Mouse (Mus musculus): ENCODE data around the gene Tiparp. TPM values are rescaled to one million over a fixed set of nuclear protein-coding genes. Genes with fewer than 3 reads are reported as not detected.
A peak's percentile ranks its signal among the peaks of the same experiment; 100 is the strongest.

Tiparp gene
- polyA plus RNA-seq, 1 experiment, result not detected

GRCm38 (mm10) chr3:65494291-65494763 is 33.9 kb upstream of the Tiparp start:
- H3K4me3 ChIP-seq (ENCODE audit: insufficient read depth, low read depth, low read length), result no peak overlapping the region
- TF ChIP-seq CTCF (IDR thresholded peaks at IDR 0.05; ENCODE audit: insufficient read depth, low read depth, low read length) (no peak), POLR2A (IDR thresholded peaks at IDR 0.05; ENCODE audit: insufficient read depth, low read depth, low read length) (no peak)
- WGBS, result 25% methylated on average over 9 of the region's 9 CpGs
- peaks cover 4% of the 10 kb centered on the region for H3K4me1 ChIP-seq (ENCODE audit: control insufficient read depth, insufficient read depth, low read length)
- peak overlapping the region; percentile 4; the same call in 1 of the 2 replicates for H3K27ac ChIP-seq (ENCODE audit: insufficient read depth, low read depth, low read length)

GRCm38 (mm10) chr3:65507766-65508165 is 20.4 kb upstream of the Tiparp start:
- no peak overlapping the region for H3K27ac ChIP-seq (ENCODE audit: insufficient read depth, low read depth, low read length)
- no peak for TF ChIP-seq CTCF (IDR thresholded peaks at IDR 0.05; ENCODE audit: insufficient read depth, low read depth, low read length)
- no peak overlapping the region for H3K4me3 ChIP-seq (ENCODE audit: insufficient read depth, low read depth, low read length)
- H3K4me1 ChIP-seq (ENCODE audit: control insufficient read depth, insufficient read depth, low read length), result no peaks in the 10 kb centered on the region
- WGBS, result 88% methylated on average over 2 of the region's 2 CpGs

- no peak for TF ChIP-seq POLR2A (IDR thresholded peaks at IDR 0.05; ENCODE audit: insufficient read depth, low read depth, low read length)
- TF ChIP-seq CTCF (IDR thresholded peaks at IDR 0.05; ENCODE audit: insufficient read depth, low read depth, low read length), result no peak
- WGBS, result 80% methylated on average over 2 of the region's 2 CpGs
- Histone ChIP-seq H3K4me3 (ENCODE audit: insufficient read depth, low read depth, low read length) (no peak overlapping the region), H3K27ac (ENCODE audit: insufficient read depth, low read depth, low read length) (no peak overlapping the region), H3K4me1 (ENCODE audit: control insufficient read depth, insufficient read depth, low read length) (no peaks in the 10 kb centered on the region)
These were observed 17.6 kb upstream of the Tiparp start for GRCm38 (mm10) chr3:65510588-65510987.

- no peak overlapping the region for H3K4me3 ChIP-seq (ENCODE audit: insufficient read depth, low read depth, low read length)
- WGBS, result 71% methylated on average over 2 of the region's 2 CpGs
- no peak overlapping the region for H3K27ac ChIP-seq (ENCODE audit: insufficient read depth, low read depth, low read length)
- peaks cover 3% of the 10 kb centered on the region; the same call in 1 of the 2 replicates for H3K4me1 ChIP-seq (ENCODE audit: control insufficient read depth, insufficient read depth, low read length)
- TF ChIP-seq CTCF (IDR thresholded peaks at IDR 0.05; ENCODE audit: insufficient read depth, low read depth, low read length) (no peak), POLR2A (IDR thresholded peaks at IDR 0.05; ENCODE audit: insufficient read depth, low read depth, low read length) (no peak)
These were observed 12.5 kb upstream of the Tiparp start for GRCm38 (mm10) chr3:65515751-65516150.

GRCm38 (mm10) chr3:65516526-65516925 is 11.7 kb upstream of the Tiparp start:
- Histone ChIP-seq H3K4me1 (ENCODE audit: control insufficient read depth, insufficient read depth, low read length) (peaks cover 3% of the 10 kb centered on the region; the same call in 1 of the 2 replicates), H3K4me3 (ENCODE audit: insufficient read depth, low read depth, low read length) (no peak overlapping the region), H3K27ac (ENCODE audit: insufficient read depth, low read depth, low read length) (no peak overlapping the region)
- TF ChIP-seq CTCF (IDR thresholded peaks at IDR 0.05; ENCODE audit: insufficient read depth, low read depth, low read length), result no peak
- TF ChIP-seq POLR2A (IDR thresholded peaks at IDR 0.05; ENCODE audit: insufficient read depth, low read depth, low read length), result no peak
- 81% methylated on average over 1 of the region's 1 CpGs for WGBS

- no peak for TF ChIP-seq POLR2A (IDR thresholded peaks at IDR 0.05; ENCODE audit: insufficient read depth, low read depth, low read length)
- no peak for TF ChIP-seq CTCF (IDR thresholded peaks at IDR 0.05; ENCODE audit: insufficient read depth, low read depth, low read length)
These were observed 11.1 kb upstream of the Tiparp start for GRCm38 (mm10) chr3:65517141-65517540.

GRCm38 (mm10) chr3:65517747-65518527 is 10.3 kb upstream of the Tiparp start:
- TF ChIP-seq POLR2A (IDR thresholded peaks at IDR 0.05; ENCODE audit: insufficient read depth, low read depth, low read length) (no peak), CTCF (IDR thresholded peaks at IDR 0.05; ENCODE audit: insufficient read depth, low read depth, low read length) (no peak)
- peaks cover 3% of the 10 kb centered on the region; the same call in 1 of the 2 replicates for H3K4me1 ChIP-seq (ENCODE audit: control insufficient read depth, insufficient read depth, low read length)
- H3K27ac ChIP-seq (ENCODE audit: insufficient read depth, low read depth, low read length), result no peak overlapping the region
- H3K4me3 ChIP-seq (ENCODE audit: insufficient read depth, low read depth, low read length), result no peak overlapping the region
- WGBS, result 51% methylated on average over 13 of the region's 13 CpGs

More at GRCm38 (mm10) chr3:65517141-65517540, 11.1 kb upstream of the Tiparp start:
- Histone ChIP-seq H3K4me1 (ENCODE audit: control insufficient read depth, insufficient read depth, low read length) (peaks cover 3% of the 10 kb centered on the region; the same call in 1 of the 2 replicates), H3K4me3 (ENCODE audit: insufficient read depth, low read depth, low read length) (no peak overlapping the region), H3K27ac (ENCODE audit: insufficient read depth, low read depth, low read length) (no peak overlapping the region)
- WGBS, result 47% methylated on average over 9 of the region's 9 CpGs

- WGBS, result 95% methylated on average over 1 of the region's 1 CpGs
- no peak overlapping the region for H3K4me3 ChIP-seq (ENCODE audit: insufficient read depth, low read depth, low read length)
- H3K4me1 ChIP-seq (ENCODE audit: control insufficient read depth, insufficient read depth, low read length), result peaks cover 3% of the 10 kb centered on the region; the same call in 1 of the 2 replicates
- no peak for TF ChIP-seq POLR2A (IDR thresholded peaks at IDR 0.05; ENCODE audit: insufficient read depth, low read depth, low read length)
- TF ChIP-seq CTCF (IDR thresholded peaks at IDR 0.05; ENCODE audit: insufficient read depth, low read depth, low read length), result no peak
- H3K27ac ChIP-seq (ENCODE audit: insufficient read depth, low read depth, low read length), result no peak overlapping the region
These were observed 6.8 kb upstream of the Tiparp start for GRCm38 (mm10) chr3:65521391-65521790.

GRCm38 (mm10) chr3:65523397-65523796 is 4.8 kb upstream of the Tiparp start:
- TF ChIP-seq CTCF (IDR thresholded peaks at IDR 0.05; ENCODE audit: insufficient read depth, low read depth, low read length) (no peak), POLR2A (IDR thresholded peaks at IDR 0.05; ENCODE audit: insufficient read depth, low read depth, low read length) (no peak)
- H3K27ac ChIP-seq (ENCODE audit: insufficient read depth, low read depth, low read length), result no peak overlapping the region
- 74% methylated on average over 8 of the region's 8 CpGs for WGBS
- H3K4me3 ChIP-seq (ENCODE audit: insufficient read depth, low read depth, low read length), result no peak overlapping the region
- no peaks in the 10 kb centered on the region for H3K4me1 ChIP-seq (ENCODE audit: control insufficient read depth, insufficient read depth, low read length)

Data from olfactory bulb, adult 2 months (tissue).